Mouse (Mus musculus) small intestine, adult 2 months (tissue): Measurements from ENCODE around the gene Abl1.

Experiments
- CTCF ChIP-seq: fragments of 200-500 bp; IDR thresholded peaks from 2 replicates; pipeline ENCODE4 v1.5.1; 2012; ENCODE audit warnings: low read depth, mild to moderate bottlenecking, control low read depth, inconsistent platforms, low read length, moderate library complexity, mixed read lengths; ENCODE audit not compliant: insufficient replicate concordance, insufficient read length; ENCODE audit errors: extremely low read depth
- POLR2A ChIP-seq: fragments of 200-500 bp; IDR thresholded peaks from 2 replicates; pipeline ENCODE4 v1.6.1; 2012; ENCODE audit warnings: low read depth, mild to moderate bottlenecking, control low read depth, inconsistent platforms, low read length, moderate library complexity

DNA sequence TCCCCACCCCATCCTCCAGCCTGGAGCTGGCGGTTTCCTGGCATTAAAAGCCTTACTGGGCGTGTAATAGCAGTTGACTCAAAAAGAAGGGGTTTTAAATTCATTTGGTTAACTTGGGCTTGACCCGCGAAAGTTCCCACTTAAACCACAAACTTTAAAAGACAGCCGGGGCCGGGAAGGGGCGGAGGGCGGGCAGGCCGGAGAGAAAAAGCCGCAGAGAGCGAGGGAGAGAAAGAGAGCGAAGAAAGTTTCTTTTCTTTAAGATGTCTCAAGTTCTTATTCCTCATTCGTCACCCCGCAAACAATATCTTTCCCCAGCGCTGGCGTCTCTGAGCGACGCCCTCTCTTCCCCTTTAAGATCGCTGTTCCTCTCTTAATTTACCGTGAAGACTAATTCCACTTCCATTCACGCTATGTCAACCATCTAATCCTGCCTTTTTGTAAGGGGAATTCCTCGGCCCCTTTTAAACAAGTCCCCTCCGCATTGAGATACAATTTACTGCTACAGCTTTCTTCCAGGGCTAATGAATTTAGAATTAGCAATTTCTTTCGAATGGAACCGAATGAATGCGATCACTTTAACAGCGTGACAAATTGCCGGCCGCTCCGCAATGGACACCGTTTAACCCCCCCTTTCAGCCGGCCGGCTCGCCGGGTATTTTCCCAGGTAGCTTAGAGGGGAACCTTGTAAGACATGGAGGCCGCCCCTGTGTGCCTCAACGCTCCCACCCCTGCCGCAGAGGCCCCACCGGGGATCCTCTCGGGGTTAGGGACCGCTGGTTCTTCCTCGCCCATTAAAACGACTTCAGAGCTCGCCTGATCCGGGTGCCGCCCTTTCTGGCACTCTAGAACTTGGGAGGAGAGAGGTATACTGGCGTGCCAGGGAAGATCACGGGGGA lies 47.3 kb upstream of the Abl1 start:
- TF ChIP-seq CTCF: no peak
- TF ChIP-seq POLR2A: no peak
